Mouse (Mus musculus) adrenal gland, postnatal 4 days (tissue): ENCODE measurements around the gene Yipf1. TPM values are rescaled to one million over a fixed set of nuclear protein-coding genes. Genes with fewer than 3 reads are reported as not detected.
"Not testable (repeated sequence)": the region's sequence is repeated elsewhere in the genome, so short reads cannot be mapped to it uniquely, and the experiment has no call there.

Source experiments
- DNase-seq, 2 experiments: peaks; one replicate each; pipeline ENCODE4 v3.0.0; 2021 to 2022; ENCODE audit warnings: low spot score in 2 of 2, mixed read lengths in 2 of 2
- total RNA-seq, 2 experiments: library from RNA; stranded (reverse); gene quantifications; 2 replicates each; pipeline ENCODE4 v1.2.3; 2021

The Yipf1 gene
- total RNA-seq, 2 experiments from 2014 or later = 71.9 to 83.1 TPM

GRCm38 (mm10) chr4:107366408-107366807, 52.2 kb downstream of the Yipf1 start:
- not testable (repeated sequence) for DNase-seq

GRCm38 (mm10) chr4:107367567-107368314, 53.6 kb downstream of the Yipf1 start, which contains the start of gene Ndc1:
TSS of gene Ndc1 (plus strand) at chr4:107367784.
- peak; percentile 77 to 80 for DNase-seq

- DNase-seq = no peak
Measured at GRCm38 (mm10) chr4:107372304-107372703, 58.1 kb downstream of the Yipf1 start.

GRCm38 (mm10) chr4:107374677-107375076, 60.5 kb downstream of the Yipf1 start:
- no peak for DNase-seq

GRCm38 (mm10) chr4:107378954-107379353, 64.8 kb downstream of the Yipf1 start:
- DNase-seq = no peak

GRCm38 (mm10) chr4:107380871-107381270, 66.7 kb downstream of the Yipf1 start:
- no peak for DNase-seq

GRCm38 (mm10) chr4:107387038-107387437, 72.9 kb downstream of the Yipf1 start:
- no peak for DNase-seq

GRCm38 (mm10) chr4:107387465-107387864, 73.3 kb downstream of the Yipf1 start:
- no peak for DNase-seq

- DNase-seq = no peak
Measured at GRCm38 (mm10) chr4:107388291-107388690, 74.1 kb downstream of the Yipf1 start.

GRCm38 (mm10) chr4:107389345-107389744, 75.2 kb downstream of the Yipf1 start:
- DNase-seq = no peak

- DNase-seq = no peak
Measured at GRCm38 (mm10) chr4:107393771-107394170, 79.6 kb downstream of the Yipf1 start.

Other genes with a start within 250 kb of the Yipf1 start
- gene Mrpl37, start 247.5 kb upstream of the Yipf1 start, total RNA-seq = 100 to 1,000 TPM; 104 to 108 TPM
- 10 to 100 TPM; 20.1 to 21.1 TPM for gene Cyb5rl, start 247.4 kb upstream of the Yipf1 start, total RNA-seq
- gene Cdcp2, start 217.5 kb upstream of the Yipf1 start, total RNA-seq = under 1 TPM in 1 of 2 experiments, not detected in 1; 0.14 TPM
- gene Tmem59, start 136.0 kb upstream of the Yipf1 start, total RNA-seq = 100 to 1,000 TPM; 332 to 354 TPM
- gene Tceanc2, start 135.2 kb upstream of the Yipf1 start, total RNA-seq = 10 to 100 TPM; 28.4 to 34.3 TPM
- gene Ldlrad1, start 105.2 kb upstream of the Yipf1 start, total RNA-seq = not detected
- gene Lrrc42, start 60.8 kb upstream of the Yipf1 start, total RNA-seq = 10 to 100 TPM; 40.1 to 45.2 TPM
- gene Hspb11, start 60.8 kb upstream of the Yipf1 start, total RNA-seq = 10 to 100 TPM; 22.9 to 26.3 TPM
- 1 to 10 TPM; 1.3 to 2.6 TPM for gene Dio1, start 7.2 kb upstream of the Yipf1 start, total RNA-seq
- 10 to 100 TPM; 17.8 to 20.6 TPM for gene Ndc1, start 53.4 kb downstream of the Yipf1 start, total RNA-seq
- gene Glis1, start 120.2 kb downstream of the Yipf1 start, total RNA-seq = 1 to 10 TPM; 1.7 to 3.5 TPM